Mouse (Mus musculus) gastrocnemius, adult 2 months (tissue): ENCODE measurements around the gene Chd3. TPM values are rescaled to one million over a fixed set of nuclear protein-coding genes. Genes with fewer than 3 reads are reported as not detected.
A peak's percentile ranks its signal among the peaks of the same experiment; 100 is the strongest.
"Not testable (repeated sequence)": the region's sequence is repeated elsewhere in the genome, so short reads cannot be mapped to it uniquely, and the experiment has no call there.

ENCODE experiments used
- DNase-seq: peaks from one replicate; pipeline ENCODE4 v3.0.0; 2022
- H3K27ac ChIP-seq: fragments of 200-600 bp; 2 replicates; pipeline ENCODE4 v1.8.1; 2022; ENCODE audit warnings: mild to moderate bottlenecking
- H3K4me3 ChIP-seq: fragments of 200-600 bp; 2 replicates; pipeline ENCODE4 v1.8.1; 2022; ENCODE audit warnings: mild to moderate bottlenecking, moderate library complexity
- CTCF ChIP-seq: fragments of 200-600 bp; IDR thresholded peaks from 2 replicates; pipeline ENCODE4 v1.8.1; 2022; ENCODE audit warnings: antibody characterized with exemption, mild to moderate bottlenecking, moderate library complexity
- intact Hi-C: fragments of 180-260 bp; cut with DNase I; formaldehyde crosslinking; loops from one replicate; pipeline ENCODE4 v1.15.1; 2025
- total RNA-seq, 2 experiments: library from RNA; stranded (reverse); gene quantifications; 2 replicates each; pipeline ENCODE4 v1.2.3; 2021

The Chd3 gene
- total RNA-seq, 2 experiments from 2014 or later = 6.8 to 9.4 TPM

- TF ChIP-seq CTCF = no peak
- intact Hi-C loops = loop anchor here (5.0 kb wide), 1 partner anchor 65 kb away; no protein-coding TSS in a partner anchor
- no peak overlapping the region for H3K27ac ChIP-seq
- DNase-seq = no peak
- no peak overlapping the region for H3K4me3 ChIP-seq
Observed at GRCm38 (mm10) chr11:69322010-69322409, 47.2 kb downstream of the Chd3 start.

GRCm38 (mm10) chr11:69321580-69321979 lies 47.6 kb downstream of the Chd3 start:
- no peak for DNase-seq
- intact Hi-C loops = loop anchor here (5.0 kb wide), 1 partner anchor 66 kb away; no protein-coding TSS in a partner anchor
- no peak for TF ChIP-seq CTCF
- H3K27ac ChIP-seq = no peak overlapping the region
- no peak overlapping the region for H3K4me3 ChIP-seq

GRCm38 (mm10) chr11:69318000-69318399 lies 51.2 kb downstream of the Chd3 start:
- H3K27ac ChIP-seq, DNase-seq, intact Hi-C loops, H3K4me3 ChIP-seq: not testable (repeated sequence)
- 0 out of 2 replicates have a peak, but pooled peaks have one; percentile 1 for TF ChIP-seq CTCF

- Histone ChIP-seq H3K4me3 (no peak overlapping the region), H3K27ac (no peak overlapping the region)
- TF ChIP-seq CTCF = no peak
- DNase-seq = no peak
- intact Hi-C loops = no loop called here
Observed at GRCm38 (mm10) chr11:69316361-69316760, 52.8 kb downstream of the Chd3 start.

- DNase-seq = peak; percentile 75
- intact Hi-C loops = loop anchor here (5.0 kb wide), 1 partner anchor 34 kb away; no protein-coding TSS in a partner anchor
- Histone ChIP-seq H3K27ac (no peak overlapping the region), H3K4me3 (no peak overlapping the region)
- TF ChIP-seq CTCF = no peak
Observed at GRCm38 (mm10) chr11:69311266-69311665, 57.9 kb downstream of the Chd3 start.

- intact Hi-C loops = no loop called here
- no peak overlapping the region for H3K4me3 ChIP-seq
- H3K27ac ChIP-seq = no peak overlapping the region
- DNase-seq = no peak
- no peak for TF ChIP-seq CTCF
Observed at GRCm38 (mm10) chr11:69306039-69306438, 63.2 kb downstream of the Chd3 start.

- Histone ChIP-seq H3K4me3 (no peak overlapping the region), H3K27ac (no peak overlapping the region)
- no peak for TF ChIP-seq CTCF
- intact Hi-C loops = no loop called here
- no peak for DNase-seq
Observed at GRCm38 (mm10) chr11:69305291-69305690, 63.9 kb downstream of the Chd3 start.

- intact Hi-C loops = no loop called here
- DNase-seq = no peak
- no peak overlapping the region for H3K4me3 ChIP-seq
- no peak for TF ChIP-seq CTCF
- H3K27ac ChIP-seq = no peak overlapping the region
Observed at GRCm38 (mm10) chr11:69302817-69303216, 66.4 kb downstream of the Chd3 start.

- Histone ChIP-seq H3K4me3 (no peak overlapping the region), H3K27ac (no peak overlapping the region)
- intact Hi-C loops = no loop called here
- DNase-seq = no peak
- no peak for TF ChIP-seq CTCF
Observed at GRCm38 (mm10) chr11:69298231-69298630, 71.0 kb downstream of the Chd3 start.

GRCm38 (mm10) chr11:69297799-69298198 lies 71.4 kb downstream of the Chd3 start:
- TF ChIP-seq CTCF = no peak
- no peak for DNase-seq
- Histone ChIP-seq H3K4me3 (no peak overlapping the region), H3K27ac (no peak overlapping the region)
- intact Hi-C loops = no loop called here

- DNase-seq = peak; percentile 49
- H3K4me3 ChIP-seq = no peak overlapping the region
- TF ChIP-seq CTCF = no peak
- no peak overlapping the region; the same call in 1 of the 2 replicates for H3K27ac ChIP-seq
- intact Hi-C loops = no loop called here
Observed at GRCm38 (mm10) chr11:69295286-69295685, 73.9 kb downstream of the Chd3 start.

Other genes with a start within 250 kb of the Chd3 start
- not detected for gene Hes7, start 249.0 kb downstream of the Chd3 start, total RNA-seq
- under 1 TPM in 1 of 2 experiments, not detected in 1; 0.20 TPM for gene 9130213A22Rik, start 246.8 kb downstream of the Chd3 start, total RNA-seq
- not detected for gene Aloxe3, start 243.5 kb downstream of the Chd3 start, total RNA-seq
- gene Alox12b, start 212.4 kb downstream of the Chd3 start, total RNA-seq = not detected
- not detected for gene Alox8, start 171.6 kb downstream of the Chd3 start, total RNA-seq
- gene Gucy2e, start 132.4 kb downstream of the Chd3 start, total RNA-seq = not detected
- 1 to 10 TPM; 1.4 to 2.0 TPM for gene Cntrob, start 45.6 kb downstream of the Chd3 start, total RNA-seq
- 10 to 100 TPM; 37.7 to 46.4 TPM for gene Trappc1, start 45.4 kb downstream of the Chd3 start, total RNA-seq
- gene Kcnab3, start 43.1 kb downstream of the Chd3 start, total RNA-seq = not detected
- gene Rnf227, start 28.9 kb downstream of the Chd3 start, total RNA-seq = not detected
- 10 to 100 TPM; 62.4 to 86.0 TPM for gene Naa38, start 26.1 kb upstream of the Chd3 start, total RNA-seq
- gene Cyb5d1, start 26.2 kb upstream of the Chd3 start, total RNA-seq = 10 to 100 TPM; 34.9 to 36.0 TPM
- 1 to 10 TPM; 6.5 to 7.4 TPM for gene Tmem88, start 28.8 kb upstream of the Chd3 start, total RNA-seq
- gene Kdm6b, start 44.3 kb upstream of the Chd3 start, total RNA-seq = 10 to 100 TPM; 23.9 to 24.5 TPM
- under 1 TPM; 0.05 to 0.25 TPM for gene Dnah2, start 179.7 kb upstream of the Chd3 start, total RNA-seq
- gene Efnb3, start 190.8 kb upstream of the Chd3 start, total RNA-seq = under 1 TPM; 0.47 to 0.48 TPM
- 1 to 10 TPM; 3.2 to 3.4 TPM for gene Wrap53, start 210.8 kb upstream of the Chd3 start, total RNA-seq
- 10 to 100 TPM; 12.9 to 16.5 TPM for gene Trp53, start 211.0 kb upstream of the Chd3 start, total RNA-seq
- gene Atp1b2, start 236.5 kb upstream of the Chd3 start, total RNA-seq = 100 to 1,000 TPM; 271 to 389 TPM
- gene Shbg, start 248.5 kb upstream of the Chd3 start, total RNA-seq = not detected